Mouse (Mus musculus) liver, adult 2 months (tissue): ENCODE results near the gene Plekhf1. TPM values are rescaled to one million over a fixed set of nuclear protein-coding genes. Genes with fewer than 3 reads are reported as not detected.

Experiments used
- DNase-seq: peaks from one replicate; pipeline ENCODE4 v3.0.0-alpha.2; 2011; ENCODE audit warnings: low read depth, low spot score; ENCODE audit errors: extremely low read depth
- H3K27ac ChIP-seq: fragments of 200-500 bp; replicated peaks from 2 replicates; pipeline ENCODE4 v1.5.1; 2012; ENCODE audit warnings: low read depth, mild to moderate bottlenecking, control low read depth, inconsistent platforms, low read length; ENCODE audit not compliant: insufficient read depth
- H3K27me3 ChIP-seq: fragments of 200-500 bp; 2 replicates; pipeline ENCODE4 v1.6.1; 2012; ENCODE audit warnings: mild to moderate bottlenecking, moderate library complexity, low read length, inconsistent platforms; ENCODE audit not compliant: control insufficient read depth, insufficient read depth
- H3K36me3 ChIP-seq: fragments of 200-500 bp; 2 replicates; pipeline ENCODE4 v1.6.1; 2012; ENCODE audit warnings: low read length, inconsistent platforms; ENCODE audit not compliant: control insufficient read depth, insufficient read depth
- H3K4me1 ChIP-seq: fragments of 200-500 bp; 2 replicates; pipeline ENCODE4 v1.6.1; 2011; ENCODE audit warnings: low read length; ENCODE audit not compliant: control insufficient read depth, insufficient read depth
- H3K4me3 ChIP-seq: fragments of 200-500 bp; 2 replicates; pipeline ENCODE4 v1.5.1; 2011; ENCODE audit warnings: low read depth, mild to moderate bottlenecking, control low read depth, low read length, moderate library complexity; ENCODE audit not compliant: insufficient read depth
- H3K79me2 ChIP-seq: fragments of 200-500 bp; 2 replicates; pipeline ENCODE4 v1.6.1; 2012; ENCODE audit warnings: inconsistent platforms, mild to moderate bottlenecking, low read length, moderate library complexity; ENCODE audit not compliant: control insufficient read depth, insufficient read depth
- H3K9ac ChIP-seq: fragments of 200-500 bp; 2 replicates; pipeline ENCODE4 v1.6.1; 2012; ENCODE audit warnings: low read depth, mild to moderate bottlenecking, control low read depth, inconsistent platforms, low read length
- CTCF ChIP-seq: fragments of 200-500 bp; IDR thresholded peaks from 2 replicates; pipeline ENCODE4 v1.5.1; 2011; ENCODE audit warnings: low read depth, low read length, control low read depth
- POLR2A ChIP-seq: fragments of 200-500 bp; IDR thresholded peaks from 2 replicates; pipeline ENCODE4 v1.6.1; 2011; ENCODE audit warnings: low read length, control low read depth; ENCODE audit not compliant: insufficient read depth; ENCODE audit errors: extremely low read depth
- WGBS: fragments of 180-500 bp; shearing (Covaris S2); methylation state at CpG from one replicate; pipeline ENCODE4 v1.1.7; 2018; 5-methylcytosine and 5-hydroxymethylcytosine counted together
- polyA plus RNA-seq: library from polyadenylated mRNA; depleted of rRNA; stranded (reverse); fragments of >200 nt; gene quantifications from 2 replicates; pipeline ENCODE4 v1.2.3, GENCODE M21; 2012
- total RNA-seq: library from RNA; depleted of rRNA; stranded (reverse); fragments of >200 nt; gene quantifications from 2 replicates; pipeline ENCODE4 v1.2.3, GENCODE M21; 2014

Gene Plekhf1
- total and polyA plus RNA-seq, 2 experiments, result 3.2 to 3.4 TPM

DNA sequence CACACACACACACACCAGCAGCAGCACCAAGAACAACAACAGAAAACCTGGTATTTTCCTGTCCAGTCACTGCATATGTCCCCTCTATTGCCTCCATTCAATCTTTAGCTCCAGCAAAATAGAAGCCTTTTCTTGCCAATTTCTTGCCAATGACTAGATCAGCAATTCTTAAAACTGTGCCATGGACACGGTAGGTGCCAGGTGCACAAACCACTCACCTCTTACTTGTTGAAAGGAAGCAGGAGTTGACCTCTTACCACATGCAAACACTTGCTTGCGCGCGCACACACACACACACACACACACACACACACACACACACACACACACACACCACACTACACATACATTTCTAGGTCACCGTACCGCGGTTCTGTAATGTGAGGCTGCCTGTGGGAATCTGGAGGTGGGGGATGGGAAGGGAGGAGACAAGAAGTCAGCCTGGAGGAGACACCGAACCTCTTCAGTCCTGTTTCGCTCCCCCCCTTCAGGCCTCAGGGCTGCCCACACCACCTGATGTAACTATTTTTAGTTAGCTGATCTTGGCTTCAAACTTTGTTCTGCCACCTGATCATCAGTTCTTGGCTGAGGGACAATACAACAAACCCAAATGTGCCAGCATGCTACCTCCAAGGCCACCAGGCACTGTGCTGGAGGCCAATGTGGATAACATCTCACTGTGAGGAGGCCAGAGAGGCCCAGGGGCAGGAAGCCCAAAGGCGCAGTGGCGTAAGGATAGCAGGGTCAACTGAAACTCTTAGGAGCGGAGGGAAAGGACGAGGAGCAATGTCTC, 3.0 kb downstream of the Plekhf1 start:
- whole genome bisulfite sequencing, result 31% methylated on average over 13 of the region's 13 CpGs
- no peak; the same call in 1 of the 2 replicates for TF ChIP-seq CTCF
- TF ChIP-seq POLR2A, result no peak
- Histone ChIP-seq H3K27me3 (no peaks in the 10 kb centered on the region), H3K36me3 (no peaks in the 10 kb centered on the region), H3K27ac (peak overlapping the region; percentile 92), H3K4me1 (peaks cover 17% of the 10 kb centered on the region), H3K9ac (peak overlapping the region; percentile 64), H3K4me3 (no peak overlapping the region; the same call in 1 of the 2 replicates), H3K79me2 (peaks cover 17% of the 10 kb centered on the region; the same call in 1 of the 2 replicates)
- peak; percentile 98 for DNase-seq

DNA sequence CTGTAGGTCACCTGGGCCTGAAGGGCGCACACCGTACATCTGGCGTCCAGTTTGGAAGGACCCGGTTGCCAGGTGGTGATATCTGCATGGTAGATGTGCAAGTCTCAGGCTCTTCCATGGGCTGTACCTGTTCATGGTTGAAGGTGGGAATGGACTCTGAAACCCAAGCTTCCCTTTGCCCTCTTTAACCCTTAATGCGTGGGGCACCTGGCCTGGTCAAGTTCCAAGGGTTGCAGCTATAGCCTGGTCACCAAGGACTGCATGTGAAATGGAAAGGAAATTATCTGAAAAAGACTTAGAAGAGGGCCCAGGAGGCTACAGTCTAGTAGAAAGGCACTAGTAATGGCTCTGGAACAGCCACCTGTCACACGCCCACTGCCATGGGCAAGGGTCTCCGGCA, 7.0 kb downstream of the Plekhf1 start:
- H3K9ac ChIP-seq, result no peak overlapping the region
- DNase-seq, result no peak
- H3K4me3 ChIP-seq, result no peak overlapping the region
- H3K36me3 ChIP-seq, result no peaks in the 10 kb centered on the region
- no peak for TF ChIP-seq POLR2A
- no peak for TF ChIP-seq CTCF
- no peak overlapping the region for H3K27ac ChIP-seq
- peaks cover 13% of the 10 kb centered on the region; the same call in 1 of the 2 replicates for H3K79me2 ChIP-seq
- H3K27me3 ChIP-seq, result no peaks in the 10 kb centered on the region
- 94% methylated on average over 7 of the region's 7 CpGs for WGBS
- peaks cover 24% of the 10 kb centered on the region for H3K4me1 ChIP-seq

DNA sequence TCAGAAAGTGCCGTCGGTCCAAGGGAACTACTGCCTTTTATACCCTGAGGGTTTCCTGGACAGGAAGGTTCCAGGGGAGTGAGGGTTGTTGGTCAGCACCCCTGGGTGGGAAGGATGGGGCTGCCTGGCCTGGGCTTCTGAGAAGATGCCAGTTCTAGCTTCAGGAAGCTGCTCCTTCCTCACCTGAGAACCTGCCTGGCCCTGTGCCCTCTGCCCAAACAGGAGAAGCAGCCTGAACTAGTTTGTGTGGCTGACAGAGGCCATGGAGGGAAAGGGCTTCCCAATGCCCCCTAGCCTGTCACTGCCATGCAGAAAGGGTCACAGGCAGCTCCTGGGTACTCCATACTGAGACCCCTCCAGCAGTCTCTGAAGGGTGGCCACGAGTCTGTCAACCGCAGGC, 8.3 kb downstream of the Plekhf1 start:
- Histone ChIP-seq H3K36me3 (no peaks in the 10 kb centered on the region), H3K27me3 (no peaks in the 10 kb centered on the region), H3K4me1 (peaks cover 19% of the 10 kb centered on the region), H3K9ac (no peak overlapping the region), H3K4me3 (no peak overlapping the region), H3K27ac (no peak overlapping the region), H3K79me2 (peaks cover 13% of the 10 kb centered on the region; the same call in 1 of the 2 replicates)
- TF ChIP-seq CTCF, result no peak
- no peak for TF ChIP-seq POLR2A
- 93% methylated on average over 4 of the region's 4 CpGs for WGBS
- no peak for DNase-seq

DNA sequence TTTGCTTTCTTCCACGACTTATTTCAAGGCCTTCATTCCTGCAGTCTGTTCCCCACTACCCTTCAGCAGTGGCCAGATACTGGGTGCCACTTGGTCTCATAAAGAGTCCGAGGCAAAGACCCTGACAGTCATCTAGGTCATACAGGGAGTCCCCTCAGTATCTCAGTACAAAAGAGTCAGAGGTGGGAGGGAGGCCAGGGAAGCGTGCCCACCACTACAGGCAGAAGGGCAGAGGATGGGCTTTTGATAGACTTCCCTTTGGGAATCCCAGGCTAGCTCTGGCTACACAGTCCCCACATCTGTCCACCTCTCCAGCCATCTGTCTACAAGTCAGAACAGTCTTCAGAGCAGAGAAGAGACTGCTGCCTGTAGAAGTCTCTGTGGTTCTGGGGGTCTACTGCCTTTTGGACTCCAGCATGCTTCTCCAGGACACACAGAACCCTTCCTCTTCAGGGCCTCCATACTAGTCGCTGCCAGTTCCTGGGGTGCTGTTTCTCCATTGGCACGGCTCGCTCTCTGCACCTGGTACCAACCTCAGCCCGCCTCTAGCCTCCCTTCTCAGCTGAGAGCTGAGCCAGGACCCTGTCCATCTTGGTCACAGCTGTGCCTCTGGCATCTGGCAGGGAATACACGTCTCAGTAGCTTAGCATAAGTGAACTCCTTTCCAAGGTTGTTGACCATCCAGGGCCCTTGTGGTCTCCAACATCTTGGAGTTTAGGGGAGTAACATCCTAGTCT, 9.0 kb downstream of the Plekhf1 start:
- H3K36me3 ChIP-seq, result no peaks in the 10 kb centered on the region
- no peaks in the 10 kb centered on the region for H3K27me3 ChIP-seq
- H3K27ac ChIP-seq, result peak overlapping the region; percentile 50
- no peak for DNase-seq
- no peak overlapping the region for H3K9ac ChIP-seq
- 85% methylated on average over 8 of the region's 8 CpGs for WGBS
- TF ChIP-seq CTCF (no peak), POLR2A (no peak)
- no peak overlapping the region for H3K4me3 ChIP-seq
- H3K4me1 ChIP-seq, result peaks cover 16% of the 10 kb centered on the region
- peaks cover 13% of the 10 kb centered on the region; the same call in 1 of the 2 replicates for H3K79me2 ChIP-seq

DNA sequence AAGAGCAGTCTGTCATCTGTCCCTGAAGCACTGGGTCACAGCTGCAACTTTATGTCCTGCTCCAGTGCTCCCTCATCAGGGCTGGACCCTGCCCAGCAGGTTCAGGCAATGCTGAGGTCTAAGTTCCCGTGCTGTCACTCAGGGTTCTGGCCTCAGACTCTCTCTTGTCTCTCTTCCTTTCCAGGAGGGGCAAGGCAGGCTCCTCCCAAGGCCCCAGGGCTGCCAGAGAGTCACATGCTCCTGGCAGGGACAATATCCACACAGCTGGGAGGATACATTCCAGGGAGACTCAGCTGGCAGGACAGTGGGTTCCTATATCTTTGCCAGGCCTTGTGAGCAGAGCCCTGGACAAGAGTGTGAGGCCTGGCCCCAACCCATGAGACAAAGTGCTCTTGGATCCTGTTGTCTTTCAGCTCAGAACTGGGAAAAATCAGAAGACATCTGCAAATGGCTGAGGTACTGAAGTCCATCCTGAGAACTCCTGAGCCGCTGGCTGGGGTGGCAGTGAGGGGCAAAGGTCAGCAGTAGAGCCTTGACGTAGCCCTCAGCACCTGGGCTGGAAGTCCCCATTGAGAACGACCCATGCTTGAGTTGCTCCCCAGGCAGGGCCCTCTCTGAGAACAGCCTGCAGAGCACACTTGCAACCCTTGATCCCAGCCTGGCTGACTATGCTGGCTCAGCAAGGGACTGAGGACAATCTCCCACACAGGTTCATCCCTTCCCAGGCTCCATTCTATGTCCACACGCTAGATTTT, 10.2 kb downstream of the Plekhf1 start:
- Histone ChIP-seq H3K27me3 (no peaks in the 10 kb centered on the region), H3K9ac (peak overlapping the region; percentile 23), H3K27ac (peak overlapping the region; percentile 88), H3K79me2 (peaks cover 7% of the 10 kb centered on the region; the same call in 1 of the 2 replicates), H3K36me3 (no peaks in the 10 kb centered on the region), H3K4me3 (no peak overlapping the region), H3K4me1 (peaks cover 16% of the 10 kb centered on the region)
- peak; percentile 99 for DNase-seq
- TF ChIP-seq CTCF (peak; percentile 60), POLR2A (no peak)
- 16% methylated on average over 5 of the region's 5 CpGs for WGBS
